Mouse (Mus musculus) neural tube, embryonic 13.5 days (tissue): ENCODE measurements around the gene Itpr1. TPM values are rescaled to one million over a fixed set of nuclear protein-coding genes. Genes with fewer than 3 reads are reported as not detected.
"Not testable (repeated sequence)": the region's sequence is repeated elsewhere in the genome, so short reads cannot be mapped to it uniquely, and the experiment has no call there.

ENCODE experiments used
- ATAC-seq: fragments of 200-750 bp; cut with Nextera tagmentation; 2 replicates; pipeline ENCODE4 v1.8.0; 2017; ENCODE audit warnings: low read depth, mild to moderate bottlenecking, moderate TSS enrichment, moderate library complexity
- H3K27ac ChIP-seq: fragments of 300-500 bp; sonication (generic); replicated peaks from 2 replicates; pipeline ENCODE4 v1.5.1; 2015; ENCODE audit warnings: moderate library complexity, mild to moderate bottlenecking, inconsistent platforms
- H3K27me3 ChIP-seq: fragments of 300-500 bp; sonication (generic); 2 replicates; pipeline ENCODE4 v1.6.1; 2015; ENCODE audit warnings: mild to moderate bottlenecking, inconsistent platforms
- H3K36me3 ChIP-seq: fragments of 300-500 bp; sonication (generic); 2 replicates; pipeline ENCODE4 v1.6.1; 2015; ENCODE audit warnings: mild to moderate bottlenecking, inconsistent platforms
- H3K4me1 ChIP-seq: fragments of 300-500 bp; sonication (generic); replicated peaks from 2 replicates; pipeline ENCODE4 v1.6.1; 2015; ENCODE audit warnings: inconsistent platforms
- H3K4me2 ChIP-seq: fragments of 300-500 bp; sonication (generic); 2 replicates; pipeline ENCODE4 v1.6.1; 2015; ENCODE audit warnings: inconsistent platforms, mild to moderate bottlenecking, moderate library complexity
- H3K4me3 ChIP-seq: fragments of 300-500 bp; sonication (generic); 2 replicates; pipeline ENCODE4 v1.5.1; 2015; ENCODE audit warnings: mild to moderate bottlenecking, inconsistent platforms
- H3K9ac ChIP-seq: fragments of 300-500 bp; sonication (generic); 2 replicates; pipeline ENCODE4 v1.6.1; 2015; ENCODE audit warnings: moderate library complexity, mild to moderate bottlenecking, inconsistent platforms
- H3K9me3 ChIP-seq: fragments of 300-500 bp; sonication (generic); 2 replicates; pipeline ENCODE4 v1.6.1; 2016; ENCODE audit warnings: inconsistent platforms
- WGBS: fragments of 180-500 bp; shearing (Covaris S2); methylation state at CpG from one replicate; pipeline ENCODE4 v1.1.7; 2015; 5-methylcytosine and 5-hydroxymethylcytosine counted together
- polyA plus RNA-seq: library from polyadenylated mRNA; unstranded; fragments of >200 nt; fragmentation: Nextera tagmentation; extraction: Ambion mirVana; gene quantifications from 2 replicates; pipeline ENCODE4 v1.2.1, GENCODE M21; 2015

Itpr1 gene
- polyA plus RNA-seq, 1 experiment from 2014 or later = 4.2 TPM

- Histone ChIP-seq H3K4me2 (no peak overlapping the region), H3K9me3 (no peaks in the 10 kb centered on the region), H3K27me3 (no peaks in the 10 kb centered on the region), H3K4me3 (no peak overlapping the region), H3K36me3 (no peaks in the 10 kb centered on the region), H3K4me1 (no peaks in the 10 kb centered on the region), H3K9ac (no peak overlapping the region), H3K27ac (no peak overlapping the region)
- 65% methylated on average over 7 of the region's 7 CpGs for WGBS
- no peak for ATAC-seq
These were observed 332.0 kb downstream of the Itpr1 start for GRCm38 (mm10) chr6:108544917-108545316.

- ATAC-seq = no peak
- H3K27ac ChIP-seq = no peak overlapping the region
- no peaks in the 10 kb centered on the region for H3K36me3 ChIP-seq
- no peaks in the 10 kb centered on the region for H3K4me1 ChIP-seq
- 79% methylated on average over 5 of the region's 5 CpGs for WGBS
- H3K9me3 ChIP-seq = no peaks in the 10 kb centered on the region
- no peak overlapping the region for H3K9ac ChIP-seq
- no peak overlapping the region for H3K4me3 ChIP-seq
- H3K27me3 ChIP-seq = no peaks in the 10 kb centered on the region
- H3K4me2 ChIP-seq = no peak overlapping the region
These were observed 332.6 kb downstream of the Itpr1 start for GRCm38 (mm10) chr6:108545464-108545863.

GRCm38 (mm10) chr6:108548413-108548812 is 335.5 kb downstream of the Itpr1 start:
- no peak for ATAC-seq
- Histone ChIP-seq H3K27me3 (no peaks in the 10 kb centered on the region), H3K27ac (no peak overlapping the region), H3K9me3 (no peaks in the 10 kb centered on the region), H3K4me2 (no peak overlapping the region), H3K4me1 (no peaks in the 10 kb centered on the region), H3K36me3 (no peaks in the 10 kb centered on the region), H3K9ac (no peak overlapping the region), H3K4me3 (no peak overlapping the region)
- WGBS = 93% methylated on average over 3 of the region's 3 CpGs

GRCm38 (mm10) chr6:108549495-108549935 is 336.6 kb downstream of the Itpr1 start:
- Histone ChIP-seq H3K9ac (no peak overlapping the region), H3K4me2 (no peak overlapping the region), H3K4me1 (no peaks in the 10 kb centered on the region), H3K9me3 (no peaks in the 10 kb centered on the region), H3K36me3 (no peaks in the 10 kb centered on the region), H3K4me3 (no peak overlapping the region), H3K27me3 (no peaks in the 10 kb centered on the region), H3K27ac (no peak overlapping the region)
- WGBS = 77% methylated on average over 6 of the region's 6 CpGs
- no peak for ATAC-seq

GRCm38 (mm10) chr6:108551725-108552620 is 339.1 kb downstream of the Itpr1 start:
- WGBS = 95% methylated on average over 12 of the region's 12 CpGs

GRCm38 (mm10) chr6:108553013-108553412 is 340.1 kb downstream of the Itpr1 start:
- 87% methylated on average over 3 of the region's 3 CpGs for WGBS
- no peak for ATAC-seq
- no peak overlapping the region for H3K4me2 ChIP-seq
- H3K4me3 ChIP-seq = no peak overlapping the region
- no peaks in the 10 kb centered on the region for H3K9me3 ChIP-seq
- no peak overlapping the region for H3K9ac ChIP-seq
- H3K27ac ChIP-seq = no peak overlapping the region
- H3K4me1 ChIP-seq = no peaks in the 10 kb centered on the region
- H3K27me3 ChIP-seq = no peaks in the 10 kb centered on the region
- no peaks in the 10 kb centered on the region for H3K36me3 ChIP-seq

More at GRCm38 (mm10) chr6:108551725-108552620, 339.1 kb downstream of the Itpr1 start:
- Histone ChIP-seq H3K4me2 (no peak overlapping the region), H3K4me1 (no peaks in the 10 kb centered on the region), H3K4me3 (no peak overlapping the region), H3K27me3 (no peaks in the 10 kb centered on the region), H3K9me3 (no peaks in the 10 kb centered on the region), H3K36me3 (no peaks in the 10 kb centered on the region), H3K9ac (no peak overlapping the region), H3K27ac (no peak overlapping the region)
- ATAC-seq = no peak

GRCm38 (mm10) chr6:108553536-108553935 is 340.6 kb downstream of the Itpr1 start:
- H3K4me3 ChIP-seq = no peak overlapping the region
- H3K9me3 ChIP-seq = no peaks in the 10 kb centered on the region
- H3K27ac ChIP-seq = no peak overlapping the region
- no peaks in the 10 kb centered on the region for H3K4me1 ChIP-seq
- no peak overlapping the region for H3K9ac ChIP-seq
- ATAC-seq = no peak
- no peak overlapping the region for H3K4me2 ChIP-seq
- 90% methylated on average over 4 of the region's 4 CpGs for WGBS
- H3K27me3 ChIP-seq = no peaks in the 10 kb centered on the region
- H3K36me3 ChIP-seq = no peaks in the 10 kb centered on the region

- no peaks in the 10 kb centered on the region for H3K27me3 ChIP-seq
- H3K9ac ChIP-seq = no peak overlapping the region
- WGBS = 96% methylated on average over 4 of the region's 4 CpGs
- no peaks in the 10 kb centered on the region for H3K4me1 ChIP-seq
- no peak for ATAC-seq
- H3K4me3 ChIP-seq = no peak overlapping the region
- H3K4me2 ChIP-seq = no peak overlapping the region
- H3K27ac ChIP-seq = no peak overlapping the region
- no peaks in the 10 kb centered on the region for H3K9me3 ChIP-seq
- H3K36me3 ChIP-seq = no peaks in the 10 kb centered on the region
These were observed 341.5 kb downstream of the Itpr1 start for GRCm38 (mm10) chr6:108554389-108554788.

GRCm38 (mm10) chr6:108554878-108555277 is 342.0 kb downstream of the Itpr1 start:
- Histone ChIP-seq H3K4me1 (no peaks in the 10 kb centered on the region), H3K27ac (no peak overlapping the region), H3K9me3 (no peaks in the 10 kb centered on the region), H3K4me2 (no peak overlapping the region), H3K27me3 (no peaks in the 10 kb centered on the region), H3K9ac (no peak overlapping the region), H3K4me3 (no peak overlapping the region), H3K36me3 (no peaks in the 10 kb centered on the region)
- 85% methylated on average over 5 of the region's 5 CpGs for WGBS
- ATAC-seq = no peak

GRCm38 (mm10) chr6:108557576-108558322 is 344.9 kb downstream of the Itpr1 start:
- no peak overlapping the region for H3K27ac ChIP-seq
- WGBS = 95% methylated on average over 4 of the region's 4 CpGs
- H3K4me3 ChIP-seq = no peak overlapping the region
- no peak overlapping the region for H3K4me2 ChIP-seq
- no peaks in the 10 kb centered on the region for H3K27me3 ChIP-seq
- no peak for ATAC-seq
- H3K9ac ChIP-seq = no peak overlapping the region
- no peaks in the 10 kb centered on the region for H3K36me3 ChIP-seq
- H3K4me1 ChIP-seq = no peaks in the 10 kb centered on the region
- H3K9me3 ChIP-seq = no peaks in the 10 kb centered on the region

- not testable (repeated sequence) for H3K27ac ChIP-seq, H3K36me3 ChIP-seq, H3K4me3 ChIP-seq, H3K27me3 ChIP-seq, H3K9ac ChIP-seq, ATAC-seq, H3K9me3 ChIP-seq, H3K4me2 ChIP-seq, H3K4me1 ChIP-seq
- 89% methylated on average over 4 of the region's 4 CpGs for WGBS
These were observed 346.3 kb downstream of the Itpr1 start for GRCm38 (mm10) chr6:108559226-108559625.

GRCm38 (mm10) chr6:108562971-108563370 is 350.1 kb downstream of the Itpr1 start:
- no peak overlapping the region for H3K4me3 ChIP-seq
- H3K36me3 ChIP-seq = no peaks in the 10 kb centered on the region
- ATAC-seq = no peak
- no peak overlapping the region for H3K9ac ChIP-seq
- H3K4me2 ChIP-seq = no peak overlapping the region
- H3K27me3 ChIP-seq = no peaks in the 10 kb centered on the region
- H3K4me1 ChIP-seq = no peaks in the 10 kb centered on the region
- H3K27ac ChIP-seq = no peak overlapping the region
- WGBS = 92% methylated on average over 2 of the region's 2 CpGs
- no peaks in the 10 kb centered on the region for H3K9me3 ChIP-seq
